Mouse (Mus musculus) kidney, adult 2 months (tissue): ENCODE measurements around the gene Immp1l. TPM values are rescaled to one million over a fixed set of nuclear protein-coding genes. Genes with fewer than 3 reads are reported as not detected.

ENCODE experiments used
- DNase-seq: peaks from one replicate; pipeline ENCODE4 v3.0.0; 2021
- H3K27ac ChIP-seq: fragments of 200-500 bp; 2 replicates; pipeline ENCODE4 v1.5.1; 2012; ENCODE audit warnings: low read depth, low read length, control low read depth, inconsistent platforms; ENCODE audit not compliant: insufficient read depth
- H3K27me3 ChIP-seq: fragments of 200-500 bp; replicated peaks from 2 replicates; pipeline ENCODE4 v1.6.1; 2012; ENCODE audit warnings: mild to moderate bottlenecking, moderate library complexity, low read length, inconsistent platforms; ENCODE audit not compliant: control insufficient read depth, insufficient read depth
- H3K36me3 ChIP-seq: fragments of 200-500 bp; 2 replicates; pipeline ENCODE4 v1.6.1; 2012; ENCODE audit warnings: mild to moderate bottlenecking, moderate library complexity, low read length, inconsistent platforms; ENCODE audit not compliant: control insufficient read depth, insufficient read depth
- H3K4me1 ChIP-seq: fragments of 200-500 bp; 2 replicates; pipeline ENCODE4 v1.6.1; 2011; ENCODE audit warnings: low read length; ENCODE audit not compliant: control insufficient read depth, insufficient read depth
- H3K4me3 ChIP-seq: fragments of 200-500 bp; 2 replicates; pipeline ENCODE4 v1.5.1; 2011; ENCODE audit warnings: mild to moderate bottlenecking, low read depth, low read length, control low read depth; ENCODE audit not compliant: insufficient read depth
- CTCF ChIP-seq: fragments of 200-500 bp; conservative IDR thresholded peaks from 2 replicates; pipeline ENCODE4 v1.5.1; 2011; ENCODE audit warnings: low read depth, mild to moderate bottlenecking, control low read depth, low read length, moderate library complexity, mixed read lengths; ENCODE audit not compliant: insufficient read depth, insufficient read length
- POLR2A ChIP-seq: fragments of 200-500 bp; IDR thresholded peaks from one replicate; pipeline ENCODE4 v1.6.1; 2011; ENCODE audit warnings: low read depth, low read length, control low read depth
- WGBS: fragments of 180-500 bp; shearing (Covaris S2); methylation state at CpG from one replicate; pipeline ENCODE4 v1.1.7; 2018; 5-methylcytosine and 5-hydroxymethylcytosine counted together
- polyA plus RNA-seq: library from polyadenylated mRNA; depleted of rRNA; stranded (reverse); fragments of >200 nt; gene quantifications from 2 replicates; pipeline ENCODE4 v1.2.3, GENCODE M21; 2012; rRNA removed

Gene Immp1l
- polyA plus RNA-seq = 14.0 and 25.6 TPM in 2 replicates

GRCm38 (mm10) chr2:105903896-105904756, at the start of gene Immp1l, which contains the start of gene Elp4:
Immp1l (plus strand) TSS chr2:105904638.
Elp4 (minus strand) TSS chr2:105904564.
- no peaks in the 10 kb centered on the region for H3K36me3 ChIP-seq
- no peaks in the 10 kb centered on the region for H3K4me1 ChIP-seq
- peak; percentile 99 for DNase-seq
- H3K4me3 ChIP-seq = peak within 1 kb of the TSS; percentile 73
- no peaks in the 10 kb centered on the region for H3K27me3 ChIP-seq
- under 1% methylated on average over 39 of the region's 39 CpGs for WGBS
- no peak for TF ChIP-seq CTCF
- TF ChIP-seq POLR2A = peak; percentile 26
- H3K27ac ChIP-seq = peak within 1 kb of the TSS; percentile 74

- TF ChIP-seq POLR2A (no peak), CTCF (no peak)
Measured at GRCm38 (mm10) chr2:105854740-105855139, 49.7 kb upstream of the Immp1l start.

GRCm38 (mm10) chr2:105873403-105873802, 31.0 kb upstream of the Immp1l start:
- WGBS = 98% methylated on average over 1 of the region's 1 CpGs
- Histone ChIP-seq H3K4me3 (no peak overlapping the region), H3K4me1 (no peaks in the 10 kb centered on the region)

More at GRCm38 (mm10) chr2:105854740-105855139, 49.7 kb upstream of the Immp1l start:
- no peaks in the 10 kb centered on the region for H3K4me1 ChIP-seq
- peak; percentile 37 for DNase-seq
- H3K27me3 ChIP-seq = no peaks in the 10 kb centered on the region
- H3K36me3 ChIP-seq = no peaks in the 10 kb centered on the region
- 37% methylated on average over 2 of the region's 2 CpGs for WGBS
- H3K4me3 ChIP-seq = no peak overlapping the region
- no peak overlapping the region for H3K27ac ChIP-seq

GRCm38 (mm10) chr2:105890816-105891215, 13.6 kb upstream of the Immp1l start:
- Histone ChIP-seq H3K4me3 (no peak overlapping the region), H3K27me3 (no peaks in the 10 kb centered on the region), H3K27ac (no peak overlapping the region), H3K4me1 (no peaks in the 10 kb centered on the region; the same call in 1 of the 2 replicates), H3K36me3 (peaks cover 1% of the 10 kb centered on the region; the same call in 1 of the 2 replicates)
- DNase-seq = peak; percentile 17
- TF ChIP-seq POLR2A (no peak), CTCF (no peak)

More at GRCm38 (mm10) chr2:105873403-105873802, 31.0 kb upstream of the Immp1l start:
- Histone ChIP-seq H3K36me3 (no peaks in the 10 kb centered on the region), H3K27me3 (no peaks in the 10 kb centered on the region), H3K27ac (no peak overlapping the region)
- no peak for DNase-seq
- TF ChIP-seq POLR2A (no peak), CTCF (no peak)

GRCm38 (mm10) chr2:105904757-105905146, 314 bp downstream of the Immp1l start:
- Histone ChIP-seq H3K27me3 (no peaks in the 10 kb centered on the region), H3K27ac (peak overlapping the region; percentile 74), H3K36me3 (no peaks in the 10 kb centered on the region), H3K4me3 (peak overlapping the region; percentile 73), H3K4me1 (no peaks in the 10 kb centered on the region)
- TF ChIP-seq POLR2A (no peak), CTCF (no peak)
- DNase-seq = no peak
- WGBS = 1% methylated on average over 12 of the region's 12 CpGs

DNA sequence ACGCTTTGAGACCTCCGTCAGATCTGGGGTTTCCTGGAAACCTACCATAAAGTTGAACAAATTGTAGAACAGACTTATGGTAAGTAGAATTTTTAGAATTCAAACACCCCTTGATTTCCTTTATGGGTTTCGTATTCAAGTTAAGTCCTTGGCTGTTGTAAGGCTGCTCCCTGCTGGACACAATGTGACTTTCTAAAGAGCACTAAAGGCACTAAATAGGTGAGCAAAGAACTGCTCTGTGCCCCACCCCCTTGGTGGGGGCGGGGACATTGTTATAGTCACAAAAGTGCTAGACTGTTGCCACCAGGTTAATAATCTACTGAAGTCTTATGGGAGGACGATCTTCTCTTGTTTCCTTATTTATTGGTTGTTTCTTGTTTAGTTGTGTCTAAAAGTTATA, 3.9 kb downstream of the Immp1l start:
- peak; percentile 68 for DNase-seq
- H3K4me3 ChIP-seq = no peak overlapping the region
- H3K27me3 ChIP-seq = no peaks in the 10 kb centered on the region
- 75% methylated on average over 5 of the region's 5 CpGs for WGBS
- no peak overlapping the region for H3K27ac ChIP-seq
- TF ChIP-seq CTCF (peak; percentile 29), POLR2A (no peak)
- H3K4me1 ChIP-seq = no peaks in the 10 kb centered on the region
- no peaks in the 10 kb centered on the region for H3K36me3 ChIP-seq

DNA sequence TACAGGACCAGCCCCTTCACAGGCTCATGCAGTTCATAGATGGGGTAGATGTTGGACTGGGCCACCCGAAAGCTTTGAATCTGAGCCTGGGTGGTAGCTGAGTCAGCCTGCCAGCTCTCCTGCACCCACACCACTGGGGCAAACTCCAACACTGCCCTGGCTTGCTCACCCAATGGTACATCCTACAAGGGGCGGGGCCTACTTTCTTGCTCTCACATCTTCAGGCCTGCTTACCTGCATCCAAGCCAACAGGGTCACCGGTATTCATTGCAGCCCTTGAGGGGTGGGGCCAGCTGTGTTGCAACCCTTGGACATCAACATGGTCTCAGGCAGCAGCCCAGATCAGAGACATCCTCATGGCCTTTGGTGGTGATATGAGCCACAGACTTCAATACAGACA, 6.2 kb downstream of the Immp1l start:
- WGBS = 59% methylated on average over 3 of the region's 3 CpGs
- DNase-seq = peak; percentile 61
- H3K4me3 ChIP-seq = no peak overlapping the region
- no peaks in the 10 kb centered on the region for H3K4me1 ChIP-seq
- H3K27me3 ChIP-seq = no peaks in the 10 kb centered on the region
- no peaks in the 10 kb centered on the region for H3K36me3 ChIP-seq
- H3K27ac ChIP-seq = no peak overlapping the region
- TF ChIP-seq POLR2A (no peak), CTCF (no peak)
